In genomic region chr17:80553318-80554270, GRCm38 (mm10) we compare ENCODE assay signal across 8 mouse cellular contexts. TPM values are rescaled to one million over a fixed set of nuclear protein-coding genes. Genes with fewer than 3 reads are reported as not detected.
DNase-seq lines count a peak whose midpoint lies in the region; ATAC-seq lines count a peak whose summit lies in the region.

No protein-coding gene starts in this region.

- H3K4me1 ChIP-seq in hindbrain, embryonic 13.5 days (replicated peaks), result peaks cover 12% of the 10 kb centered on the region

- peaks cover 13% of the 10 kb centered on the region for H3K36me3 ChIP-seq in hindbrain, embryonic 13.5 days

- no peaks in the 10 kb centered on the region for H3K9me3 ChIP-seq in hindbrain, embryonic 13.5 days

- peak overlapping the region; percentile 86 for H3K27ac ChIP-seq in hindbrain, embryonic 13.5 days

- peak; percentile 77 for DNase-seq in ZHBTc4 (ENCODE audit: low read depth, low spot score)
- peak; percentile 82 to 86 for DNase-seq in cerebellum, postnatal 36 days
- peak; percentile 58 to 61 for DNase-seq in frontal cortex, postnatal 25 days (ENCODE audit: low spot score in 2 of 2)
- DNase-seq in layer of hippocampus, postnatal 14 days (ENCODE audit: low spot score in 2 of 2), result peak; percentile 86 to 91
- peak; percentile 84 for DNase-seq in lung, postnatal 14 days
- DNase-seq in retina, adult 2 months (ENCODE audit: low read depth, low spot score), result peak; percentile 71
- DNase-seq in thymus, postnatal 36 days, result peak; percentile 58 to 60

- WGBS in hindbrain, embryonic 13.5 days, result 5% methylated on average over 35 of the region's 35 CpGs

- peak overlapping the region; percentile 80 for H3K9ac ChIP-seq in hindbrain, embryonic 13.5 days

- H3K27me3 ChIP-seq in hindbrain, embryonic 13.5 days, result no peaks in the 10 kb centered on the region

- H3K4me3 ChIP-seq in hindbrain, embryonic 13.5 days, result peak overlapping the region; percentile 72

- peak; percentile 92 for ATAC-seq in hindbrain, embryonic 13.5 days (ENCODE audit: low FRiP score)

- H3K4me2 ChIP-seq in hindbrain, embryonic 13.5 days, result peak overlapping the region; percentile 57

RNA-seq across cellular contexts. Expression of gene Cdkl4, which starts 24.0 kb away (rescaled TPM):
- polyA plus RNA-seq in hindbrain, embryonic 13.5 days (2015; fragmentation: Nextera tagmentation; extraction: Ambion mirVana), result 4.5 and 5.7 TPM in 2 replicates
- 10 to 100 TPM; 13.3 to 15.5 TPM for total RNA-seq in layer of hippocampus, postnatal 14 days (2021)

Comparison
In these comparisons a context has a peak if more than half of its experiments do, and no peak if none do; other contexts are left out.
1. Peak in every context shown above with its lines: DNase-seq, ATAC-seq, H3K4me3 ChIP-seq and H3K27ac ChIP-seq.